Mouse (Mus musculus) limb, embryonic 10.5 days (tissue): Measurements from ENCODE around the gene Neurl1a. TPM values are rescaled to one million over a fixed set of nuclear protein-coding genes. Genes with fewer than 3 reads are reported as not detected.

Source experiments
- DNase-seq: peaks from one replicate; pipeline ENCODE4 v3.0.0-alpha.2; 2017; ENCODE audit warnings: low spot score
- H3K27ac ChIP-seq: fragments of 300-500 bp; sonication (generic); 2 replicates; pipeline ENCODE4 v1.5.1; 2016; ENCODE audit warnings: mild to moderate bottlenecking
- H3K27me3 ChIP-seq: fragments of 300-500 bp; sonication (generic); 2 replicates; pipeline ENCODE4 v1.6.1; 2016; ENCODE audit warnings: low read depth, mild to moderate bottlenecking; ENCODE audit not compliant: poor library complexity, severe bottlenecking
- H3K36me3 ChIP-seq: fragments of 300-500 bp; sonication (generic); 2 replicates; pipeline ENCODE4 v1.6.1; 2016; ENCODE audit warnings: mild to moderate bottlenecking, moderate library complexity
- H3K4me1 ChIP-seq: fragments of 300-500 bp; sonication (generic); 2 replicates; pipeline ENCODE4 v1.6.1; 2016
- H3K4me3 ChIP-seq: fragments of 300-500 bp; sonication (generic); 2 replicates; pipeline ENCODE4 v1.5.1; 2016; ENCODE audit warnings: mild to moderate bottlenecking, moderate library complexity
- H3K9me3 ChIP-seq: fragments of 300-500 bp; sonication (generic); replicated peaks from 2 replicates; pipeline ENCODE4 v1.6.1; 2016; ENCODE audit warnings: mild to moderate bottlenecking
- WGBS: fragments of 180-500 bp; shearing (Covaris S2); methylation state at CpG from one replicate; pipeline ENCODE4 v1.1.7; 2016; 5-methylcytosine and 5-hydroxymethylcytosine counted together
- polyA plus RNA-seq: library from polyadenylated mRNA; unstranded; fragments of >200 nt; fragmentation: Nextera tagmentation; extraction: Ambion mirVana; gene quantifications from 2 replicates; pipeline ENCODE4 v1.2.1, GENCODE M21; 2016

Gene Neurl1a
- polyA plus RNA-seq, 1 experiment from 2014 or later, result 7.7 TPM

DNA sequence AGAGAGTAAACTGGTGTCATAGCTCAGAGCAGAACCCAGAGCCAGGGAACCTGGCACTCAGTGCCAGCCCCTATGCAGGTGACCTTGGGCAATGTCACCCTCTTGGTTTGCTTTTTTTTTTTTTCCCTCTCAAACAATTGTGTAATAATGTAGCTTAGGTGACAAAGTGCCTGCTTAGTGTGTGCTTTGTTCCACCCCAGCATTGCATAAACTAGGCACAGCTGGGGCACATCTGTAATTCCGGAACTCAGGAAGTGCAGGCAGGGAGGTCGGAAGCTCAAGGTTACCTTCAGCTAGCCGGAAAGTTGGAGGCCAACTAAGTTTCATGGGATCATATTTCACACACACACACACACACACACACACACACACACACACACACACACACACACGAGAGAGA is 28.8 kb upstream of the Neurl1a start:
- peaks cover 26% of the 10 kb centered on the region for H3K4me1 ChIP-seq
- H3K4me3 ChIP-seq, result no peak overlapping the region
- DNase-seq, result no peak
- WGBS, result 27% methylated on average over 4 of the region's 4 CpGs
- peak overlapping the region; percentile 72 for H3K27ac ChIP-seq
- H3K36me3 ChIP-seq, result no peaks in the 10 kb centered on the region
- no peaks in the 10 kb centered on the region for H3K9me3 ChIP-seq
- H3K27me3 ChIP-seq, result peaks cover 32% of the 10 kb centered on the region

DNA sequence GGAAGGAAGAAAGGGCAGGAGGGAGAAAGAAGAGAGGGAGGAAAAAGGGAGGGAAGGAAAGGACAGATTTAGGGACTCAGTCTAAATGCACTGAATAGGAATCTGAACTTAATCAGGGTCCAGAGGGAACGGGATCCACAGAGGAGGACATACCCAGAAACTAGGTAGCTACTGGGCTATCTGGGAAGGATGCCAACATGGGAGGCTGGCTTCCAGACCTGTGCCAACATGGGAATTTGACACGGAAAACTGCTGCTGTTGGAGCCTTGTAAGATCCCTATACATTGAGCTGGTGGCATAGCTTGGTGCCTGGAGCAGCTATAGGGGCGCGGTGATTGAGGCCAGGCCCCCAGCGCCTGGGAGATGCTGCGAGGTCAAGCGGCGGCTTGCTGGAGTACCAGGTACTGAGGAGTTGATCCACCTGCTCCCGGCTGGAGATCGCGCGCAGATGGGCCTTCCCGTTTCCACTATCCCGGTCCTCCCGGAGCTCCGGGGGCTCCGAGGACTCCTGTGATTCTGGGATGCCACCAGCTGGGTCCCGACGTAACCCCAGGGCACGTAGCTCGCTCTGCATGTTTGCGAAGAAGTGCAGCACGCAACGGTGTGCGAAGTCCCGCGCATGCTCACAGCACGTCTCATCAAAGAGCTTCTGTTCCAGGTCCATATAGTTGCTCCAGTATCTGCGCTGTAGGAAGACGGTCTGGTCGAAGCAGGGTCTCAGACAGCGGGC is 27.1 kb upstream of the Neurl1a start:
- H3K4me1 ChIP-seq, result peaks cover 26% of the 10 kb centered on the region
- peaks cover 32% of the 10 kb centered on the region for H3K27me3 ChIP-seq
- no peaks in the 10 kb centered on the region for H3K36me3 ChIP-seq
- peak overlapping the region; percentile 44 for H3K4me3 ChIP-seq
- H3K27ac ChIP-seq, result peak overlapping the region; percentile 53; the same call in 1 of the 2 replicates
- no peaks in the 10 kb centered on the region for H3K9me3 ChIP-seq
- DNase-seq, result peak; percentile 50
- WGBS, result 28% methylated on average over 32 of the region's 32 CpGs

DNA sequence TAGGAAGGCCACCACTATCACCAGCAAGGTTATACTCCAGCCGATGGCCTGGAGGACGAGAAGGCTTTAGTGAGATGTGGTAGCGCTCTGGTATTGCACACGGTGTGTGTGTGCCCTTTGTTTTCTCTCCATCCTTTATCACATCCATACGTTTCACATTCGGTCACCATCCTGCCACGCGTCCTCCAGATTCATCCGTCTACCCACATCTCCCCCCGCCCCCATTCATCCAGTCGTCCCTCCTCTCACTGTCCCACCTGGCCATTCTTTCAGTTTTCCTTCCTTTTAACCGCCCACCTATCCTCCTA is 26.6 kb upstream of the Neurl1a start:
- Histone ChIP-seq H3K27ac (no peak overlapping the region), H3K27me3 (peaks cover 32% of the 10 kb centered on the region), H3K4me3 (peak overlapping the region; percentile 44), H3K36me3 (no peaks in the 10 kb centered on the region), H3K4me1 (peaks cover 26% of the 10 kb centered on the region), H3K9me3 (no peaks in the 10 kb centered on the region)
- DNase-seq, result no peak
- WGBS, result 62% methylated on average over 12 of the region's 12 CpGs

DNA sequence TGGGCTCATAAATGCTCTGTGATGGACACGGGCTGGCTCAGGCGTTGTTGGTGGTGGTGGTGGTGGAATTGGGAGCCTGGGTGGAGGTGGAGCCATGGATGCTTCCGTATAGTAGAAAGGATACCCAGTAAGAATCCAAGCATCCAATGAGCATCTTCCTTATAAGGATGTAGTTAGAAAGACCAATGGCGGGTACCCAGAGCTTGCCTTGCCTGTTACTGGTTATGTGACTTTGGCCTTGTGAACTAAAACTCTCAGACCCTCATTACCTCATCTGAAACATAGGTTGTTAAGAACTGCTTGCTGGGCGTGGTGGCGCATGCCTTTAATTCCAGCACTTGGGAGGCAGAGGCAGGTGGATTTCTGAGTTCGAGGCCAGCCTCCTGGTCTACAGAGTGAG is 24.9 kb upstream of the Neurl1a start:
- no peak for DNase-seq
- peaks cover 20% of the 10 kb centered on the region for H3K4me1 ChIP-seq
- H3K27ac ChIP-seq, result no peak overlapping the region
- H3K9me3 ChIP-seq, result no peaks in the 10 kb centered on the region
- no peaks in the 10 kb centered on the region for H3K36me3 ChIP-seq
- no peak overlapping the region for H3K4me3 ChIP-seq
- WGBS, result 91% methylated on average over 7 of the region's 7 CpGs
- H3K27me3 ChIP-seq, result peaks cover 32% of the 10 kb centered on the region

DNA sequence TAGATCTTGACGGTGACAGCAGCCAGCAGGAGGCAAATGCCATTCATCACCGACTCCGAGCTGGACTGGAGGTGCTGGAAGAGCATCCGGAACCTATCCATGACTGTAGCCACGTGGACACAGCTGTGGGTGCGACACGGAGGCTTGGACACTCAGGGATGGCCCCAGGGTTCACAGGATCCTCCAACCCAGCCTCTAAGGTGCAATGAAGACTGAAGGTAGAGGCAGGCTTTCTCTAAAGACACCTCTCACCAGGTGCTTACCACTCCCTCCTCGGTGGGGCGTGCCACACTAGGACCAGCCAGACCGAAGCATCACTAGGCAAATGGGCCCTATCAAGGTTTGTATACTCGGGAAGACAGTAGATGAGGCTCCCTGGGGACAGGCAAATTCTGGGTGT is 21.0 kb upstream of the Neurl1a start, which contains the start of gene Calhm3:
TSS of gene Calhm3 (minus strand) at position 101 of the 400 bp plus-strand sequence.
- WGBS, result 85% methylated on average over 11 of the region's 11 CpGs

DNA sequence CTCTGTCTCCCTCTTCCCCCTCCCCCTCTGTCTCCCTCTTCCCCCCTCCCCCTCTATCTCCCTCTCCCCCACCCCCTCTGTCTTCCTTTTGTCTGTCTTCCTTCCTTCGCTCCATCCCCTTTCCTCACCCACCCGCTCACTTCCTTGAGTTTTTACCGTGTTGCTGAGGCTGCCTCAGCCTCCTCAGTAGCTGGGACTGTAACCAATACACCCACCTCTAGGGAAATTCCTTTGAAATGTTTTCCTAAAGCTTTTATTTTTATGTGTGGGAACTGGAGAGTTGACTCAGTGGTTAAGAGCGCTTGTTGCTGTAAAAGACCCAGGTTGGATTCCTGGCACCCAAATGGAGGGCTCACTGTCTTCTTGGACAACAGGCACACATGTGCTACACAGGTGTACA is 17.0 kb upstream of the Neurl1a start:
- whole genome bisulfite sequencing, result 65% methylated on average over 4 of the region's 4 CpGs
- Histone ChIP-seq H3K9me3 (no peaks in the 10 kb centered on the region), H3K4me1 (no peaks in the 10 kb centered on the region), H3K27ac (no peak overlapping the region), H3K4me3 (no peak overlapping the region), H3K36me3 (no peaks in the 10 kb centered on the region), H3K27me3 (no peaks in the 10 kb centered on the region)
- DNase-seq, result no peak

More for the DNA sequence above, 21.0 kb upstream of the Neurl1a start, which contains the start of gene Calhm3:
- DNase-seq, result no peak
- H3K4me3 ChIP-seq, result no peak within 1 kb of the TSS
- H3K27ac ChIP-seq, result no peak within 1 kb of the TSS
- no peaks in the 10 kb centered on the region for H3K36me3 ChIP-seq
- no peaks in the 10 kb centered on the region for H3K4me1 ChIP-seq
- no peaks in the 10 kb centered on the region for H3K9me3 ChIP-seq
- peaks cover 4% of the 10 kb centered on the region for H3K27me3 ChIP-seq

- Histone ChIP-seq H3K9me3 (no peaks in the 10 kb centered on the region), H3K27ac (no peak overlapping the region), H3K4me3 (no peak overlapping the region), H3K36me3 (no peaks in the 10 kb centered on the region), H3K4me1 (no peaks in the 10 kb centered on the region), H3K27me3 (0 out of 2 replicates have a peak, but pooled peaks cover 5% of the 10 kb centered on the region)
- DNase-seq, result no peak
- 89% methylated on average over 6 of the region's 6 CpGs for WGBS
Observed at GRCm38 (mm10) chr19:47163176-47163744, 15.4 kb upstream of the Neurl1a start.

DNA sequence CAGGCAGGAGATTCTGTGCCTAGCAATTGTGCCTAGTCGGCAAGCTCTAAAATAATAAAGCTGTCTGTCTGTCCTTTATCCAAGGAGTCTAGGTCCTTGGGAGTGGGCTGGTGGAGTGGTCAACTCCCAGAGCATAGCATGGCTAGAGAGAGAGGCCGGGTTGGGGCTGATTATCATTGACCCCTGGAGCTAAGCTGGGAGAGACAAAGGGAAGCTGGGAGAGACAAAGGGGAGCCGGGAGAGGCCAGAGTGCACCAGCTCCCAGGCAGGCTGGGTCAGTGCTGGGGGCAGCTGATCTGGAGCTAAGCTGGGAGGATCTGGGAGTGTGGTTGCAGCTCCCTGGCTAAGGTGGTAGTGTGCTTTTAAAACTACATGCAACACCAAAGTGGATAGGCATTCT is 11.9 kb upstream of the Neurl1a start:
- Histone ChIP-seq H3K36me3 (no peaks in the 10 kb centered on the region), H3K4me1 (peaks cover 6% of the 10 kb centered on the region), H3K27ac (no peak overlapping the region), H3K4me3 (no peak overlapping the region), H3K9me3 (no peaks in the 10 kb centered on the region), H3K27me3 (0 out of 2 replicates have a peak, but pooled peaks cover 8% of the 10 kb centered on the region)
- no peak for DNase-seq
- WGBS, result 33% methylated on average over 3 of the region's 3 CpGs

- WGBS, result 67% methylated on average over 7 of the region's 7 CpGs
- DNase-seq, result no peak
- 0 out of 2 replicates have a peak, but pooled peaks cover 8% of the 10 kb centered on the region for H3K27me3 ChIP-seq
Observed at GRCm38 (mm10) chr19:47167617-47168214, 10.9 kb upstream of the Neurl1a start.

DNA sequence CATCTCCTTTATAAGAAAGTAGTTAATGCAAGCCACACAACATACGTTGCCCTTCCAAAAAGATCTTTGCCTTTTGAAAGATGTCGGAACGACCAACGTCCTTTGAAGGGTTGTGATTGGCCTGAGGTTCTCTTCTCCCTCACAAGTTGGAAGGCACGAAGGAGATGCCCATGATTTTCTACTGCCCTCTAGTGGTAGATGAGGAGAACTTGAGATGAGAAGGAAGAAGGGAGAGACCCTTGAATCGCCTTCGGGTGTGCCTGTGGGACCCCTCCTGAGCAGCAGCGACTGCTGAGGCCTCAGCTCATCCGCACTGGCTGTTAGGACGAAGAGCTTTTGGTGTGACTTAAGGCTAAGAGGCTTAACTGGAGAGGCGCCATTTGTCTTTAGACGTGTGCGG is 10.4 kb upstream of the Neurl1a start:
- 0 out of 2 replicates have a peak, but pooled peaks cover 8% of the 10 kb centered on the region for H3K27me3 ChIP-seq
- no peaks in the 10 kb centered on the region for H3K36me3 ChIP-seq
- H3K27ac ChIP-seq, result no peak overlapping the region
- no peaks in the 10 kb centered on the region for H3K9me3 ChIP-seq
- DNase-seq, result peak; percentile 51
- H3K4me1 ChIP-seq, result peaks cover 6% of the 10 kb centered on the region
- H3K4me3 ChIP-seq, result peak overlapping the region; percentile 25; the same call in 1 of the 2 replicates
- 7% methylated on average over 13 of the region's 13 CpGs for WGBS

More at GRCm38 (mm10) chr19:47167617-47168214, 10.9 kb upstream of the Neurl1a start:
- Histone ChIP-seq H3K27ac (no peak overlapping the region), H3K9me3 (no peaks in the 10 kb centered on the region), H3K4me3 (no peak overlapping the region), H3K36me3 (no peaks in the 10 kb centered on the region), H3K4me1 (peaks cover 6% of the 10 kb centered on the region)

GRCm38 (mm10) chr19:47168793-47169412 is 9.7 kb upstream of the Neurl1a start:
- H3K27me3 ChIP-seq, result 0 out of 2 replicates have a peak, but pooled peaks cover 8% of the 10 kb centered on the region
- no peaks in the 10 kb centered on the region for H3K36me3 ChIP-seq
- H3K4me1 ChIP-seq, result peaks cover 6% of the 10 kb centered on the region
- DNase-seq, result peak; percentile 89
- no peak overlapping the region for H3K27ac ChIP-seq
- 29% methylated on average over 11 of the region's 11 CpGs for WGBS
- H3K9me3 ChIP-seq, result no peaks in the 10 kb centered on the region
- H3K4me3 ChIP-seq, result peak overlapping the region; percentile 25; the same call in 1 of the 2 replicates

DNA sequence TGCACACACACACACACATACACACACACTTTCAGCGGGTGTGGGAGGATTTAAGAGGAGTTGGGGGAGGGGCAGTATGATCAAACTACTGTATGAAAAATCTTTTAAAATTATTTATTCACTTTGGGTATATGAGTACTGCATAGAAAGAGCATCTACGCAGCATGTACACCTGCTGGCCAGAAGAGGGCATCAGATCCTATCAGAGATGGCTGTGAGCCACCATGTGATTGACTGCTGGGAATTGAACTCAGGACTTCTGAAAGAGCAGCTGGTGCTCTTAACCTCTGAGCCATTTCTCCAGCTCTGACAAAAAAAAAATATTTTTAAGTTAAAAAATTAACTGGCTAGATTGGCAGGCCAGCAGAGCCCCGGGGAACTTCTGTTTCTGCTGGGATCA is 4.1 kb upstream of the Neurl1a start:
- Histone ChIP-seq H3K4me1 (peaks cover 16% of the 10 kb centered on the region), H3K27ac (no peak overlapping the region), H3K4me3 (no peak overlapping the region), H3K27me3 (peaks cover 40% of the 10 kb centered on the region), H3K9me3 (no peaks in the 10 kb centered on the region), H3K36me3 (no peaks in the 10 kb centered on the region)
- DNase-seq, result no peak
- 52% methylated on average over 3 of the region's 3 CpGs for WGBS

DNA sequence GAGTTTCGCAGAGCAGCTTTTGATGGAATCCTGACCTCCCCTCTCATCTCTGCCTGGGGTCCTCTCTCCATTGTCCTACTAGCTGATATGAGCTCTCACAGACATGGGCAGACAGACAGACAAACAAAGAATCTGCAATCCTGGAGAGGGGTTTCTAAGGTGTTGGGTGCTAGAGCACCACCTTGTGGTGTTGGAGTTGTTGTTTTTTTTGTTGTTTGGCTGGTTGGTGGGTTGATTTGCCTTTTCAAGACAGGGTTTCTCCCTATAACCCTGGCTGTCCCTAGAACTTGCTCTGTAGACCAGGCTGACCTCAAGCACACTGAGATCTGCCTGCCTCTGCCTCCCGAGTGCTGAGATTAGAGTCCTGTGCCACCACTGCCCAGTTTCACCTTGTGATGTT is 3.1 kb upstream of the Neurl1a start:
- Histone ChIP-seq H3K9me3 (no peaks in the 10 kb centered on the region), H3K4me3 (no peak overlapping the region), H3K27ac (no peak overlapping the region), H3K27me3 (peaks cover 50% of the 10 kb centered on the region), H3K4me1 (peaks cover 21% of the 10 kb centered on the region), H3K36me3 (no peaks in the 10 kb centered on the region)
- 80% methylated on average over 2 of the region's 2 CpGs for WGBS
- DNase-seq, result no peak
